Mouse (Mus musculus): ENCODE results near the gene Amy2a4.
"Not testable (repeated sequence)": the region's sequence is repeated elsewhere in the genome, so short reads cannot be mapped to it uniquely, and the experiment has no call there.

Amy2a4 gene

GRCm38 (mm10) chr3:113291349-113291748, at the start of gene Amy2a4:
Amy2a4 (minus strand) TSS chr3:113291449.
- DNase-seq (ENCODE audit: low spot score in 2 of 2): not testable (repeated sequence)

DNA sequence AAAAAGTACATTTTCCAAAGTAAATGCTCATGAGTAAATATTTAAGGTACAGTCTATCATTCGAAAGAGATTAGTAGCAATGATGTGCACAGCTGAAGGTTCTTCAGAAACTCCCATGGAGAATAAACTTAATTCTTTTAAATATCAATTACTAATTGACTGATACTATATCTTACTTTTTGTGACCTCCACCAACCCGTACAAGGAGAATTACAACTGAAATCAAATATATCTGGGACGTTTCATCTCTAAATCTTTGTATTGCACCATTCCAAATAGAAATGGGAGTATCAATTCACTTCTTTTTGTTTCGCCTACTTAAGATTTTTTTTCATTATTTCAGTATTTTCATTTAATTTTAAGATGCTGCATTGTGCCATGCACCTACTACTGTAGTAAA, 32.7 kb upstream of the Amy2a4 start, which contains the start of gene Amy2a3:
Gene Amy2a3 (minus strand): TSS at position 101 of the 400 bp plus-strand sequence.
- not testable (repeated sequence) for DNase-seq (ENCODE audit: low spot score in 2 of 2)

DNA sequence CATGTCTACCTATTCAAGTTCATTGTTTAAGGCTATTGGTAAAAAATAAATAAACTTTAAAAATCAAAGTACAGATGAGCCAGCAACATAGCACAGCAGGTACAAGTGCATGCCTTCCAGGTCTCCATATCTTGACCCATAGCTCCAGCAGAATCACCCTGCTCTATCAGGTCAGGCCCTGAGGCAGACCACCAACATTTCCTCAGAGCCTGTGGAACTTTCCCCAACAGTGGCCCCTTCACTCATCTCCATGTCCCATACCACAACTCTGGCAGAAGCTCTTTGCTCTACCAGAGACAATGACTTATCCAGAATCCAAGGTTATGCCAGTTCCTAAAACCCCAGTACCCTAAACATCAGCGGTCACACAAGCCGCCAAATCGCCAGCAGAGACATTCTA, 21.7 kb upstream of the Amy2a4 start:
- DNase-seq (ENCODE audit: low spot score in 2 of 2): not testable (repeated sequence)

DNA sequence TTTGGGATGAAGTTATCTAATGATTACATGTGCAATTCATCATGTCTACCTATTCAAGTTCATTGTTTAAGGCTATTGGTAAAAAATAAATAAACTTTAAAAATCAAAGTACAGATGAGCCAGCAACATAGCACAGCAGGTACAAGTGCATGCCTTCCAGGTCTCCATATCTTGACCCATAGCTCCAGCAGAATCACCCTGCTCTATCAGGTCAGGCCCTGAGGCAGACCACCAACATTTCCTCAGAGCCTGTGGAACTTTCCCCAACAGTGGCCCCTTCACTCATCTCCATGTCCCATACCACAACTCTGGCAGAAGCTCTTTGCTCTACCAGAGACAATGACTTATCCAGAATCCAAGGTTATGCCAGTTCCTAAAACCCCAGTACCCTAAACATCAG, 11.0 kb downstream of the Amy2a4 start:
- not testable (repeated sequence) for DNase-seq (ENCODE audit: low spot score in 2 of 2)

GRCm38 (mm10) chr3:113279586-113279985, 11.7 kb downstream of the Amy2a4 start:
- DNase-seq (ENCODE audit: low spot score in 2 of 2): not testable (repeated sequence)

GRCm38 (mm10) chr3:113258737-113259136, 32.5 kb downstream of the Amy2a4 start, which contains the start of gene Amy2a5:
Amy2a5 (minus strand) TSS chr3:113258837.
- not testable (repeated sequence) for DNase-seq (ENCODE audit: low spot score in 2 of 2)
